Mouse (Mus musculus): ENCODE data around the gene Nol9. TPM values are rescaled to one million over a fixed set of nuclear protein-coding genes. Genes with fewer than 3 reads are reported as not detected.

Gene Nol9
- polyA plus RNA-seq, 1 experiment from 2014 or later, result 30.8 TPM

- ATAC-seq (ENCODE audit: insufficient read depth, low FRiP score, low read depth), result no peak
- Histone ChIP-seq H3K36me3 (peaks cover 12% of the 10 kb centered on the region; the same call in 1 of the 2 replicates), H3K4me2 (no peak overlapping the region), H3K27ac (peak overlapping the region; percentile 58; the same call in 1 of the 2 replicates), H3K9ac (no peak overlapping the region), H3K27me3 (replicated peaks) (no peaks in the 10 kb centered on the region), H3K4me1 (peaks cover 21% of the 10 kb centered on the region), H3K9me3 (no peaks in the 10 kb centered on the region), H3K4me3 (replicated peaks) (no peak overlapping the region)
- 71% methylated on average over 11 of the region's 11 CpGs for WGBS
Measured at GRCm38 (mm10) chr4:152100541-152100940, 61.4 kb downstream of the Nol9 start.

- WGBS, result 69% methylated on average over 7 of the region's 7 CpGs
- Histone ChIP-seq H3K27me3 (replicated peaks) (no peaks in the 10 kb centered on the region), H3K27ac (peak overlapping the region; percentile 58; the same call in 1 of the 2 replicates), H3K4me3 (replicated peaks) (no peak overlapping the region), H3K9me3 (no peaks in the 10 kb centered on the region), H3K36me3 (peaks cover 13% of the 10 kb centered on the region; the same call in 1 of the 2 replicates), H3K4me1 (peaks cover 16% of the 10 kb centered on the region), H3K4me2 (no peak overlapping the region), H3K9ac (no peak overlapping the region)
- no peak for ATAC-seq (ENCODE audit: insufficient read depth, low FRiP score, low read depth)
Measured at GRCm38 (mm10) chr4:152101081-152101653, 62.0 kb downstream of the Nol9 start.

- no peak overlapping the region for H3K9ac ChIP-seq
- H3K4me1 ChIP-seq, result peaks cover 13% of the 10 kb centered on the region; the same call in 1 of the 2 replicates
- no peaks in the 10 kb centered on the region for H3K9me3 ChIP-seq
- no peak overlapping the region for H3K27ac ChIP-seq
- H3K4me3 ChIP-seq (replicated peaks), result no peak overlapping the region
- H3K27me3 ChIP-seq (replicated peaks), result no peaks in the 10 kb centered on the region
- H3K4me2 ChIP-seq, result no peak overlapping the region
- 95% methylated on average over 16 of the region's 16 CpGs for WGBS
- no peak for ATAC-seq (ENCODE audit: insufficient read depth, low FRiP score, low read depth)
- peaks cover 16% of the 10 kb centered on the region; the same call in 1 of the 2 replicates for H3K36me3 ChIP-seq
Measured at GRCm38 (mm10) chr4:152101921-152102320, 62.8 kb downstream of the Nol9 start.

- Histone ChIP-seq H3K4me2 (no peak overlapping the region), H3K36me3 (peaks cover 16% of the 10 kb centered on the region; the same call in 1 of the 2 replicates), H3K4me1 (peaks cover 22% of the 10 kb centered on the region), H3K27me3 (replicated peaks) (no peaks in the 10 kb centered on the region), H3K9me3 (no peaks in the 10 kb centered on the region), H3K4me3 (replicated peaks) (no peak overlapping the region), H3K9ac (no peak overlapping the region), H3K27ac (no peak overlapping the region)
- no peak for ATAC-seq (ENCODE audit: insufficient read depth, low FRiP score, low read depth)
- 46% methylated on average over 7 of the region's 7 CpGs for WGBS
Measured at GRCm38 (mm10) chr4:152103025-152103424, 63.9 kb downstream of the Nol9 start.

GRCm38 (mm10) chr4:152106746-152107145 lies 67.6 kb downstream of the Nol9 start:
- no peak overlapping the region for H3K4me3 ChIP-seq (replicated peaks)
- no peak for ATAC-seq (ENCODE audit: insufficient read depth, low FRiP score, low read depth)
- 69% methylated on average over 9 of the region's 9 CpGs for WGBS
- H3K36me3 ChIP-seq, result peaks cover 27% of the 10 kb centered on the region; the same call in 1 of the 2 replicates
- H3K27ac ChIP-seq, result 0 out of 2 replicates have a peak overlapping the region, but pooled peaks have one; percentile 6
- H3K9ac ChIP-seq, result no peak overlapping the region
- H3K9me3 ChIP-seq, result no peaks in the 10 kb centered on the region
- H3K4me2 ChIP-seq, result no peak overlapping the region
- H3K27me3 ChIP-seq (replicated peaks), result no peaks in the 10 kb centered on the region
- H3K4me1 ChIP-seq, result peaks cover 16% of the 10 kb centered on the region

- H3K36me3 ChIP-seq, result peaks cover 20% of the 10 kb centered on the region; the same call in 1 of the 2 replicates
- 13% methylated on average over 24 of the region's 24 CpGs for WGBS
Measured at GRCm38 (mm10) chr4:152107493-152107892, 68.4 kb downstream of the Nol9 start.

GRCm38 (mm10) chr4:152107971-152108509 lies 68.9 kb downstream of the Nol9 start:
- peaks cover 20% of the 10 kb centered on the region; the same call in 1 of the 2 replicates for H3K36me3 ChIP-seq
- WGBS, result 22% methylated on average over 30 of the region's 30 CpGs
- peak; percentile 91 for ATAC-seq (ENCODE audit: insufficient read depth, low FRiP score, low read depth)

More at GRCm38 (mm10) chr4:152107493-152107892, 68.4 kb downstream of the Nol9 start:
- Histone ChIP-seq H3K4me1 (peaks cover 16% of the 10 kb centered on the region), H3K27ac (peak overlapping the region; percentile 78), H3K9me3 (no peaks in the 10 kb centered on the region), H3K9ac (no peak overlapping the region), H3K27me3 (replicated peaks) (no peaks in the 10 kb centered on the region), H3K4me2 (peak overlapping the region; percentile 57), H3K4me3 (replicated peaks) (peak overlapping the region; percentile 29)
- peak; percentile 88 for ATAC-seq (ENCODE audit: insufficient read depth, low FRiP score, low read depth)

GRCm38 (mm10) chr4:152108673-152109072 lies 69.6 kb downstream of the Nol9 start:
- Histone ChIP-seq H3K9ac (no peak overlapping the region), H3K36me3 (peaks cover 22% of the 10 kb centered on the region; the same call in 1 of the 2 replicates)
- 87% methylated on average over 5 of the region's 5 CpGs for WGBS

More at GRCm38 (mm10) chr4:152107971-152108509, 68.9 kb downstream of the Nol9 start:
- Histone ChIP-seq H3K4me2 (peak overlapping the region; percentile 57), H3K9me3 (no peaks in the 10 kb centered on the region), H3K27ac (peak overlapping the region; percentile 78), H3K4me3 (replicated peaks) (peak overlapping the region; percentile 29), H3K4me1 (peaks cover 16% of the 10 kb centered on the region), H3K27me3 (replicated peaks) (no peaks in the 10 kb centered on the region), H3K9ac (no peak overlapping the region)

GRCm38 (mm10) chr4:152109509-152109908 lies 70.4 kb downstream of the Nol9 start:
- Histone ChIP-seq H3K4me2 (no peak overlapping the region), H3K9me3 (no peaks in the 10 kb centered on the region), H3K9ac (no peak overlapping the region), H3K4me3 (replicated peaks) (no peak overlapping the region), H3K4me1 (peaks cover 16% of the 10 kb centered on the region), H3K27me3 (replicated peaks) (no peaks in the 10 kb centered on the region; the same call in 1 of the 2 replicates), H3K27ac (no peak overlapping the region), H3K36me3 (peaks cover 26% of the 10 kb centered on the region; the same call in 1 of the 2 replicates)
- 71% methylated on average over 3 of the region's 3 CpGs for WGBS
- no peak for ATAC-seq (ENCODE audit: insufficient read depth, low FRiP score, low read depth)

More at GRCm38 (mm10) chr4:152108673-152109072, 69.6 kb downstream of the Nol9 start:
- Histone ChIP-seq H3K27ac (no peak overlapping the region), H3K4me3 (replicated peaks) (no peak overlapping the region), H3K4me2 (peak overlapping the region; percentile 57), H3K27me3 (replicated peaks) (no peaks in the 10 kb centered on the region), H3K9me3 (no peaks in the 10 kb centered on the region), H3K4me1 (peaks cover 16% of the 10 kb centered on the region)
- ATAC-seq (ENCODE audit: insufficient read depth, low FRiP score, low read depth), result no peak

- ATAC-seq (ENCODE audit: insufficient read depth, low FRiP score, low read depth), result no peak
- Histone ChIP-seq H3K4me1 (peaks cover 26% of the 10 kb centered on the region), H3K4me2 (no peak overlapping the region), H3K36me3 (peaks cover 26% of the 10 kb centered on the region; the same call in 1 of the 2 replicates), H3K4me3 (replicated peaks) (no peak overlapping the region), H3K27me3 (replicated peaks) (peaks cover 5% of the 10 kb centered on the region; the same call in 1 of the 2 replicates), H3K9ac (no peak overlapping the region), H3K27ac (no peak overlapping the region), H3K9me3 (no peaks in the 10 kb centered on the region)
- 73% methylated on average over 4 of the region's 4 CpGs for WGBS
Measured at GRCm38 (mm10) chr4:152110689-152111088, 71.6 kb downstream of the Nol9 start.
